Mouse (Mus musculus): ENCODE results near the gene Cntn2. TPM values are rescaled to one million over a fixed set of nuclear protein-coding genes. Genes with fewer than 3 reads are reported as not detected.

Gene Cntn2
- polyA plus RNA-seq, 1 experiment from 2014 or later = 68.0 TPM

GRCm38 (mm10) chr1:132576845-132577244, 33.8 kb upstream of the Cntn2 start:
- H3K27me3 ChIP-seq (replicated peaks; ENCODE audit: control insufficient read depth, insufficient read depth, low read length) = no peaks in the 10 kb centered on the region
- DNase-seq (ENCODE audit: low spot score) (no peak), ATAC-seq (no peak)
- WGBS = 96% methylated on average over 8 of the region's 8 CpGs
- H3K4me3 ChIP-seq (ENCODE audit: low read depth, low read length) = no peak overlapping the region
- no peak overlapping the region for H3K4me2 ChIP-seq (ENCODE audit: low read length)
- no peaks in the 10 kb centered on the region for H3K9me3 ChIP-seq (replicated peaks; ENCODE audit: control insufficient read depth, low read length)
- H3K4me1 ChIP-seq (ENCODE audit: control insufficient read depth, insufficient read depth, low read length) = peaks cover 6% of the 10 kb centered on the region
- H3K36me3 ChIP-seq (ENCODE audit: control insufficient read depth, insufficient read depth, low read length) = peaks cover 10% of the 10 kb centered on the region
- no peak overlapping the region for H3K27ac ChIP-seq (ENCODE audit: low read depth, low read length)
- no peak overlapping the region for H3K9ac ChIP-seq (ENCODE audit: low read length)

- Histone ChIP-seq H3K36me3 (ENCODE audit: control insufficient read depth, insufficient read depth, low read length) (peaks cover 20% of the 10 kb centered on the region), H3K4me3 (ENCODE audit: low read depth, low read length) (no peak overlapping the region), H3K4me2 (ENCODE audit: low read length) (no peak overlapping the region), H3K9me3 (replicated peaks; ENCODE audit: control insufficient read depth, low read length) (no peaks in the 10 kb centered on the region), H3K4me1 (ENCODE audit: control insufficient read depth, insufficient read depth, low read length) (peaks cover 8% of the 10 kb centered on the region; the same call in 1 of the 2 replicates), H3K27ac (ENCODE audit: low read depth, low read length) (no peak overlapping the region), H3K27me3 (replicated peaks; ENCODE audit: control insufficient read depth, insufficient read depth, low read length) (no peaks in the 10 kb centered on the region), H3K9ac (ENCODE audit: low read length) (no peak overlapping the region)
- DNase-seq (ENCODE audit: low spot score) = no peak
- WGBS = 96% methylated on average over 7 of the region's 7 CpGs
- no peak for ATAC-seq
These were observed 29.8 kb upstream of the Cntn2 start for GRCm38 (mm10) chr1:132572851-132573250.

- Histone ChIP-seq H3K27ac (ENCODE audit: low read depth, low read length) (no peak overlapping the region; the same call in 1 of the 2 replicates), H3K4me1 (ENCODE audit: control insufficient read depth, insufficient read depth, low read length) (peaks cover 8% of the 10 kb centered on the region; the same call in 1 of the 2 replicates), H3K9me3 (replicated peaks; ENCODE audit: control insufficient read depth, low read length) (no peaks in the 10 kb centered on the region), H3K9ac (ENCODE audit: low read length) (no peak overlapping the region), H3K4me3 (ENCODE audit: low read depth, low read length) (no peak overlapping the region), H3K4me2 (ENCODE audit: low read length) (no peak overlapping the region), H3K27me3 (replicated peaks; ENCODE audit: control insufficient read depth, insufficient read depth, low read length) (no peaks in the 10 kb centered on the region), H3K36me3 (ENCODE audit: control insufficient read depth, insufficient read depth, low read length) (peaks cover 15% of the 10 kb centered on the region; the same call in 1 of the 2 replicates)
- ATAC-seq (no peak), DNase-seq (ENCODE audit: low spot score) (no peak)
- 92% methylated on average over 1 of the region's 1 CpGs for WGBS
These were observed 28.6 kb upstream of the Cntn2 start for GRCm38 (mm10) chr1:132571613-132572012.

- Histone ChIP-seq H3K36me3 (ENCODE audit: control insufficient read depth, insufficient read depth, low read length) (peaks cover 15% of the 10 kb centered on the region; the same call in 1 of the 2 replicates), H3K27me3 (replicated peaks; ENCODE audit: control insufficient read depth, insufficient read depth, low read length) (no peaks in the 10 kb centered on the region), H3K9me3 (replicated peaks; ENCODE audit: control insufficient read depth, low read length) (no peaks in the 10 kb centered on the region), H3K9ac (ENCODE audit: low read length) (no peak overlapping the region), H3K4me2 (ENCODE audit: low read length) (no peak overlapping the region), H3K4me1 (ENCODE audit: control insufficient read depth, insufficient read depth, low read length) (peaks cover 8% of the 10 kb centered on the region; the same call in 1 of the 2 replicates), H3K4me3 (ENCODE audit: low read depth, low read length) (no peak overlapping the region), H3K27ac (ENCODE audit: low read depth, low read length) (peak overlapping the region; percentile 83; the same call in 1 of the 2 replicates)
- DNase-seq (ENCODE audit: low spot score) (no peak), ATAC-seq (no peak)
- WGBS = 86% methylated on average over 8 of the region's 8 CpGs
These were observed 27.9 kb upstream of the Cntn2 start for GRCm38 (mm10) chr1:132570906-132571305.

GRCm38 (mm10) chr1:132570068-132570780, 27.2 kb upstream of the Cntn2 start:
- Histone ChIP-seq H3K27me3 (replicated peaks; ENCODE audit: control insufficient read depth, insufficient read depth, low read length) (no peaks in the 10 kb centered on the region), H3K4me1 (ENCODE audit: control insufficient read depth, insufficient read depth, low read length) (peaks cover 8% of the 10 kb centered on the region; the same call in 1 of the 2 replicates), H3K27ac (ENCODE audit: low read depth, low read length) (peak overlapping the region; percentile 83), H3K4me2 (ENCODE audit: low read length) (no peak overlapping the region), H3K9me3 (replicated peaks; ENCODE audit: control insufficient read depth, low read length) (no peaks in the 10 kb centered on the region), H3K4me3 (ENCODE audit: low read depth, low read length) (no peak overlapping the region), H3K36me3 (ENCODE audit: control insufficient read depth, insufficient read depth, low read length) (peaks cover 15% of the 10 kb centered on the region; the same call in 1 of the 2 replicates), H3K9ac (ENCODE audit: low read length) (no peak overlapping the region)
- 94% methylated on average over 15 of the region's 15 CpGs for WGBS
- DNase-seq (ENCODE audit: low spot score) (no peak), ATAC-seq (no peak)

GRCm38 (mm10) chr1:132569516-132569915, 26.5 kb upstream of the Cntn2 start:
- Histone ChIP-seq H3K4me3 (ENCODE audit: low read depth, low read length) (no peak overlapping the region), H3K27ac (ENCODE audit: low read depth, low read length) (peak overlapping the region; percentile 83), H3K9ac (ENCODE audit: low read length) (no peak overlapping the region), H3K27me3 (replicated peaks; ENCODE audit: control insufficient read depth, insufficient read depth, low read length) (no peaks in the 10 kb centered on the region), H3K4me1 (ENCODE audit: control insufficient read depth, insufficient read depth, low read length) (peaks cover 8% of the 10 kb centered on the region; the same call in 1 of the 2 replicates), H3K9me3 (replicated peaks; ENCODE audit: control insufficient read depth, low read length) (no peaks in the 10 kb centered on the region), H3K36me3 (ENCODE audit: control insufficient read depth, insufficient read depth, low read length) (peaks cover 15% of the 10 kb centered on the region; the same call in 1 of the 2 replicates), H3K4me2 (ENCODE audit: low read length) (no peak overlapping the region)
- DNase-seq (ENCODE audit: low spot score) (peak; percentile 77), ATAC-seq (peak; percentile 72)
- 64% methylated on average over 9 of the region's 9 CpGs for WGBS

GRCm38 (mm10) chr1:132567336-132568125, 24.5 kb upstream of the Cntn2 start:
- no peak for ATAC-seq
- 81% methylated on average over 11 of the region's 11 CpGs for WGBS
- Histone ChIP-seq H3K27ac (ENCODE audit: low read depth, low read length) (0 out of 2 replicates have a peak overlapping the region, but pooled peaks have one; percentile 21), H3K4me1 (ENCODE audit: control insufficient read depth, insufficient read depth, low read length) (peaks cover 12% of the 10 kb centered on the region; the same call in 1 of the 2 replicates), H3K36me3 (ENCODE audit: control insufficient read depth, insufficient read depth, low read length) (peaks cover 11% of the 10 kb centered on the region; the same call in 1 of the 2 replicates), H3K9ac (ENCODE audit: low read length) (no peak overlapping the region), H3K9me3 (replicated peaks; ENCODE audit: control insufficient read depth, low read length) (no peaks in the 10 kb centered on the region), H3K27me3 (replicated peaks; ENCODE audit: control insufficient read depth, insufficient read depth, low read length) (no peaks in the 10 kb centered on the region), H3K4me3 (ENCODE audit: low read depth, low read length) (no peak overlapping the region), H3K4me2 (ENCODE audit: low read length) (no peak overlapping the region)
- DNase-seq (ENCODE audit: low spot score) = no peak

GRCm38 (mm10) chr1:132565766-132566165, 22.7 kb upstream of the Cntn2 start:
- ATAC-seq = no peak
- no peak for DNase-seq (ENCODE audit: low spot score)
- Histone ChIP-seq H3K9me3 (replicated peaks; ENCODE audit: control insufficient read depth, low read length) (no peaks in the 10 kb centered on the region), H3K36me3 (ENCODE audit: control insufficient read depth, insufficient read depth, low read length) (peaks cover 6% of the 10 kb centered on the region; the same call in 1 of the 2 replicates), H3K4me1 (ENCODE audit: control insufficient read depth, insufficient read depth, low read length) (peaks cover 29% of the 10 kb centered on the region), H3K4me3 (ENCODE audit: low read depth, low read length) (no peak overlapping the region), H3K27ac (ENCODE audit: low read depth, low read length) (0 out of 2 replicates have a peak overlapping the region, but pooled peaks have one; percentile 39), H3K9ac (ENCODE audit: low read length) (no peak overlapping the region), H3K4me2 (ENCODE audit: low read length) (no peak overlapping the region), H3K27me3 (replicated peaks; ENCODE audit: control insufficient read depth, insufficient read depth, low read length) (no peaks in the 10 kb centered on the region)
- 81% methylated on average over 7 of the region's 7 CpGs for WGBS

Data from forebrain, embryonic 14.5 days (tissue).